Mouse (Mus musculus): ENCODE results near the gene Sectm1b. TPM values are rescaled to one million over a fixed set of nuclear protein-coding genes. Genes with fewer than 3 reads are reported as not detected.
"Not testable (repeated sequence)": the region's sequence is repeated elsewhere in the genome, so short reads cannot be mapped to it uniquely, and the experiment has no call there.

Gene Sectm1b
- polyA plus RNA-seq (2015; fragmentation: Nextera tagmentation; extraction: Ambion mirVana) = 1.2 and 1.3 TPM in 2 replicates

GRCm38 (mm10) chr11:121063379-121063778 is at the start of gene Sectm1b:
Gene Sectm1b, minus strand, starts transcription at chr11:121063569.
- H3K4me3 ChIP-seq (replicated peaks) = no peak within 1 kb of the TSS
- no peak within 1 kb of the TSS for H3K4me2 ChIP-seq (replicated peaks)
- no peaks in the 10 kb centered on the region for H3K36me3 ChIP-seq
- 61% methylated on average over 5 of the region's 5 CpGs for WGBS
- H3K27me3 ChIP-seq = no peaks in the 10 kb centered on the region
- H3K4me1 ChIP-seq = peaks cover 10% of the 10 kb centered on the region; the same call in 1 of the 2 replicates
- no peak within 1 kb of the TSS for H3K27ac ChIP-seq (replicated peaks)
- no peak for ATAC-seq (ENCODE audit: insufficient number of reproducible peaks, low FRiP score, low TSS enrichment, low read depth)
- no peaks in the 10 kb centered on the region for H3K9me3 ChIP-seq (replicated peaks)
- no peak within 1 kb of the TSS for H3K9ac ChIP-seq

GRCm38 (mm10) chr11:121112091-121112775 is 48.9 kb upstream of the Sectm1b start:
- WGBS = 64% methylated on average over 5 of the region's 5 CpGs
- no peak overlapping the region for H3K27ac ChIP-seq (replicated peaks)
- no peaks in the 10 kb centered on the region for H3K27me3 ChIP-seq
- H3K9ac ChIP-seq = no peak overlapping the region
- H3K4me3 ChIP-seq (replicated peaks) = no peak overlapping the region
- H3K4me1 ChIP-seq = peaks cover 6% of the 10 kb centered on the region; the same call in 1 of the 2 replicates
- ATAC-seq (ENCODE audit: insufficient number of reproducible peaks, low FRiP score, low TSS enrichment, low read depth) = no peak
- no peaks in the 10 kb centered on the region for H3K36me3 ChIP-seq
- H3K9me3 ChIP-seq (replicated peaks) = no peaks in the 10 kb centered on the region
- H3K4me2 ChIP-seq (replicated peaks) = no peak overlapping the region

- ATAC-seq (ENCODE audit: insufficient number of reproducible peaks, low FRiP score, low TSS enrichment, low read depth) = no peak
- Histone ChIP-seq H3K4me1 (peaks cover 6% of the 10 kb centered on the region; the same call in 1 of the 2 replicates), H3K9ac (no peak overlapping the region), H3K36me3 (no peaks in the 10 kb centered on the region), H3K9me3 (replicated peaks) (no peaks in the 10 kb centered on the region), H3K4me2 (replicated peaks) (no peak overlapping the region), H3K27me3 (no peaks in the 10 kb centered on the region), H3K27ac (replicated peaks) (no peak overlapping the region), H3K4me3 (replicated peaks) (no peak overlapping the region)
- WGBS = 71% methylated on average over 1 of the region's 1 CpGs
Measured at GRCm38 (mm10) chr11:121111601-121112000, 48.2 kb upstream of the Sectm1b start.

DNA sequence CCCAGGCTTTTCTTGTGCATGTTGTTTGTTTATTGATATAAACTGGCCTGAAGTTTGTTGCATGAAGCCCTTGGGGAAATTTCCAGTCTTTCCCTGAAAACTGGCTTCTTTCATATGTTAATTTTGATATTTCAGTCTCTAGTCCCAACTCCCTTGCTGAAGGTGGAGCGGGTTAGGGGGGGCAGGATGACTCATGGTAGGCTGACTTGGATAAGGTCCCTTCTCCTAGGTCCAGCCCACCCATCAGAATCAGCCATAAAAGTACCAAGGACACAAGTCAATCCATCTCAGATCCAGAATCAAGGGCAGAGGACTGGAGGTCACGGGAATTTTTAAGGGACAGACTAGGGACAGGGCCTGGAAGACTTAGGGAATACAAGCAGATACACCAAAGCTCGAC is 47.7 kb upstream of the Sectm1b start:
- ATAC-seq (ENCODE audit: insufficient number of reproducible peaks, low FRiP score, low TSS enrichment, low read depth) = no peak
- 88% methylated on average over 3 of the region's 3 CpGs for WGBS

DNA sequence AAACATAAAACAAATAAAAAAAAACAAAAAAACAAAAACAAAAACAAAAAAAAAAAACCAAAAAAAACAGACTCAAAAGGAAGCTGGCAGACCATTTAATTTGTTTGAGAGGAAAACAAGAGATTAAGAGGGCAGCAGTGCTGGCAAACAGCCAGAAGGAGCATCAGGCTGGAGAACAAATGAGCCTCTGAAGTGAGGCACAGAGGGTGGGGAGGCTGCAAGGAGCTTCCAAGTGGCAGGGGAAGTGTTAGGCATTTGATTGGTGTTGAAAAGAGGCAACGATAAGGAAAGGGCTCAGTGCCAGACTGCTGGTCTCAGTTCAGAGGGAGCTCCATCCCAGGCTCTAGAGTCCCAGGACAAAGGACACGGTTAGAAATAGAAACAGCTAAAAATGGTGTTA is 46.6 kb upstream of the Sectm1b start:
- Histone ChIP-seq H3K36me3 (no peaks in the 10 kb centered on the region), H3K27me3 (no peaks in the 10 kb centered on the region), H3K27ac (replicated peaks) (no peak overlapping the region), H3K9ac (no peak overlapping the region), H3K9me3 (replicated peaks) (no peaks in the 10 kb centered on the region), H3K4me3 (replicated peaks) (no peak overlapping the region), H3K4me1 (peaks cover 6% of the 10 kb centered on the region; the same call in 1 of the 2 replicates), H3K4me2 (replicated peaks) (no peak overlapping the region)
- WGBS = 15% methylated on average over 2 of the region's 2 CpGs
- ATAC-seq (ENCODE audit: insufficient number of reproducible peaks, low FRiP score, low TSS enrichment, low read depth) = no peak

More for the DNA sequence above, 47.7 kb upstream of the Sectm1b start:
- no peak overlapping the region for H3K27ac ChIP-seq (replicated peaks)
- H3K9me3 ChIP-seq (replicated peaks) = no peaks in the 10 kb centered on the region
- H3K27me3 ChIP-seq = no peaks in the 10 kb centered on the region
- H3K4me2 ChIP-seq (replicated peaks) = no peak overlapping the region
- H3K4me1 ChIP-seq = peaks cover 6% of the 10 kb centered on the region; the same call in 1 of the 2 replicates
- H3K4me3 ChIP-seq (replicated peaks) = no peak overlapping the region
- no peak overlapping the region for H3K9ac ChIP-seq
- H3K36me3 ChIP-seq = no peaks in the 10 kb centered on the region

- H3K27ac ChIP-seq (replicated peaks) = no peak overlapping the region
- H3K36me3 ChIP-seq = no peaks in the 10 kb centered on the region
- WGBS = 59% methylated on average over 9 of the region's 9 CpGs
- H3K9me3 ChIP-seq (replicated peaks) = no peaks in the 10 kb centered on the region
- no peaks in the 10 kb centered on the region for H3K27me3 ChIP-seq
- peaks cover 6% of the 10 kb centered on the region; the same call in 1 of the 2 replicates for H3K4me1 ChIP-seq
- H3K4me2 ChIP-seq (replicated peaks) = no peak overlapping the region
- no peak overlapping the region for H3K9ac ChIP-seq
- H3K4me3 ChIP-seq (replicated peaks) = no peak overlapping the region
- no peak for ATAC-seq (ENCODE audit: insufficient number of reproducible peaks, low FRiP score, low TSS enrichment, low read depth)
Measured at GRCm38 (mm10) chr11:121108061-121108460, 44.7 kb upstream of the Sectm1b start.

- ATAC-seq (ENCODE audit: insufficient number of reproducible peaks, low FRiP score, low TSS enrichment, low read depth); H3K27ac ChIP-seq (replicated peaks); H3K27me3 ChIP-seq; H3K9me3 ChIP-seq (replicated peaks); H3K4me3 ChIP-seq (replicated peaks); H3K4me1 ChIP-seq; H3K4me2 ChIP-seq (replicated peaks); H3K36me3 ChIP-seq; H3K9ac ChIP-seq: not testable (repeated sequence)
- WGBS = 79% methylated on average over 1 of the region's 1 CpGs
Measured at GRCm38 (mm10) chr11:121107242-121107641, 43.9 kb upstream of the Sectm1b start.

GRCm38 (mm10) chr11:121101124-121101805 is 37.9 kb upstream of the Sectm1b start:
- no peaks in the 10 kb centered on the region for H3K27me3 ChIP-seq
- 77% methylated on average over 4 of the region's 4 CpGs for WGBS
- no peak overlapping the region for H3K9ac ChIP-seq
- H3K4me1 ChIP-seq = 0 out of 2 replicates have a peak, but pooled peaks cover 7% of the 10 kb centered on the region
- H3K4me2 ChIP-seq (replicated peaks) = no peak overlapping the region
- no peak overlapping the region for H3K27ac ChIP-seq (replicated peaks)
- H3K36me3 ChIP-seq = no peaks in the 10 kb centered on the region
- H3K4me3 ChIP-seq (replicated peaks) = no peak overlapping the region
- ATAC-seq (ENCODE audit: insufficient number of reproducible peaks, low FRiP score, low TSS enrichment, low read depth) = no peak
- H3K9me3 ChIP-seq (replicated peaks) = no peaks in the 10 kb centered on the region

- Histone ChIP-seq H3K27me3 (no peaks in the 10 kb centered on the region), H3K9ac (no peak overlapping the region), H3K36me3 (no peaks in the 10 kb centered on the region), H3K4me1 (0 out of 2 replicates have a peak, but pooled peaks cover 7% of the 10 kb centered on the region), H3K4me3 (replicated peaks) (no peak overlapping the region), H3K27ac (replicated peaks) (no peak overlapping the region), H3K4me2 (replicated peaks) (no peak overlapping the region), H3K9me3 (replicated peaks) (no peaks in the 10 kb centered on the region)
- ATAC-seq (ENCODE audit: insufficient number of reproducible peaks, low FRiP score, low TSS enrichment, low read depth) = no peak
- WGBS = 55% methylated on average over 7 of the region's 7 CpGs
Measured at GRCm38 (mm10) chr11:121100692-121101091, 37.3 kb upstream of the Sectm1b start.

GRCm38 (mm10) chr11:121099762-121100161 is 36.4 kb upstream of the Sectm1b start:
- no peak overlapping the region for H3K4me2 ChIP-seq (replicated peaks)
- H3K9me3 ChIP-seq (replicated peaks) = no peaks in the 10 kb centered on the region
- H3K4me3 ChIP-seq (replicated peaks) = no peak overlapping the region
- no peak overlapping the region for H3K27ac ChIP-seq (replicated peaks)
- 0 out of 2 replicates have a peak, but pooled peaks cover 7% of the 10 kb centered on the region for H3K4me1 ChIP-seq
- 67% methylated on average over 7 of the region's 7 CpGs for WGBS
- no peak; the same call in 1 of the 2 replicates for ATAC-seq (ENCODE audit: insufficient number of reproducible peaks, low FRiP score, low TSS enrichment, low read depth)
- no peaks in the 10 kb centered on the region for H3K27me3 ChIP-seq
- H3K36me3 ChIP-seq = no peaks in the 10 kb centered on the region
- no peak overlapping the region for H3K9ac ChIP-seq

DNA sequence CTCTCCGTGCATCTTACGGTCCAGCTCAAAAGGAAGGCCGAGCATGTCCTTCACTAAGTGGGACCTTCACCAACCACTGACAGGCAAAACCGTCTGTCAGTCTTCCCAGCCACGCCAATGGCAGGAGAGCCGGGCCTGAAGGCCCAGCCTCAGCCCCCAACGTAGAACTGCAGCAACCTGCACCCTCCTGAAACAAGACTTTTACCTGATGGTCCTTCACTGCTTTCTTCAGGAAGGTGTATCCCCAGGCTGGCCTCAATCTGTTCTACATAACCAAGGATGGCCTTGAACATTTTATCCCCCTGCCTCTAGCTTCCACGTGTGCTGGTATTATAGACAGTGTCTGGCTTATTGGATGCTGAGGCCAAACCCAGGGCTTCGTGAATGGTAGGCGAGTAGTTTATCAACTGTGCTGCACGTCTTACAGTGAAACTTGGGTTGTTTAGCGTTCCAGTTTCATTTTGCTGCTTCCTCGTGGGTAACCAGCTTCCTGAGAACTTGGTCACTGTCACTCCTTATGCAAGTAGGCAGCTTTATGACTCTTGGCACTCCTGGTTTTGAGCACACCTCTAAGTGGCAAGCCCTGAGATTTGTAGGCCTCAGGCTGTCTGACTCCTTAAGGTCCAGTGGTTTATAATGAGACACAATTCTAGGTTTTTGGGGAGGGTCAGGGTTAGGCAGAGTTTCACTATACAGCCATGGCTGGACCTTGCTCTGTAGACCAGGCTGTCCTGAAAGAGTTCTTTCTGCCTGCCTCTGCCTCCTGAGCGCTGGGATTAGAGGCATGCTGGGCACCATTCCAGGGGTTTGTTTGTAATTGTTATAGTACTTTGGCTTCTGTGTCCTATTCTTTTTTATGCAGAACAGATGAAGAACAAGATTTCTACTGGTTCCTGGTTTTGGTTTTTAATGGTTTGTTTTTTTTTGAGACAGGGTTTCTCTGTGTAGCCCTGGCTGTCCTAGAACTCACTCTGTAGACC is 29.5 kb upstream of the Sectm1b start:
- H3K27me3 ChIP-seq = no peaks in the 10 kb centered on the region
- H3K9me3 ChIP-seq (replicated peaks) = no peaks in the 10 kb centered on the region
- H3K4me1 ChIP-seq = no peaks in the 10 kb centered on the region
- no peak overlapping the region for H3K27ac ChIP-seq (replicated peaks)
- H3K4me2 ChIP-seq (replicated peaks) = no peak overlapping the region
- H3K9ac ChIP-seq = no peak overlapping the region
- ATAC-seq (ENCODE audit: insufficient number of reproducible peaks, low FRiP score, low TSS enrichment, low read depth) = no peak
- WGBS = 86% methylated on average over 14 of the region's 14 CpGs
- no peak overlapping the region for H3K4me3 ChIP-seq (replicated peaks)
- no peaks in the 10 kb centered on the region for H3K36me3 ChIP-seq

Data from embryonic facial prominence, embryonic 15.5 days (tissue).